Mouse (Mus musculus) layer of hippocampus, postnatal 25 days (tissue): ENCODE measurements around the gene Fbp2. TPM values are rescaled to one million over a fixed set of nuclear protein-coding genes. Genes with fewer than 3 reads are reported as not detected.

Experiments
- DNase-seq, 2 experiments: peaks; one replicate each; pipeline ENCODE4 v3.0.0; 2022; ENCODE audit warnings: mixed read lengths in 2 of 2, low spot score in 1 of 2; ENCODE audit errors: extremely low spot score in 1 of 2
- total RNA-seq, 2 experiments: library from RNA; stranded (reverse); gene quantifications; 2 replicates each; pipeline ENCODE4 v1.2.3; 2021

Gene Fbp2
- not detected for total RNA-seq

DNA sequence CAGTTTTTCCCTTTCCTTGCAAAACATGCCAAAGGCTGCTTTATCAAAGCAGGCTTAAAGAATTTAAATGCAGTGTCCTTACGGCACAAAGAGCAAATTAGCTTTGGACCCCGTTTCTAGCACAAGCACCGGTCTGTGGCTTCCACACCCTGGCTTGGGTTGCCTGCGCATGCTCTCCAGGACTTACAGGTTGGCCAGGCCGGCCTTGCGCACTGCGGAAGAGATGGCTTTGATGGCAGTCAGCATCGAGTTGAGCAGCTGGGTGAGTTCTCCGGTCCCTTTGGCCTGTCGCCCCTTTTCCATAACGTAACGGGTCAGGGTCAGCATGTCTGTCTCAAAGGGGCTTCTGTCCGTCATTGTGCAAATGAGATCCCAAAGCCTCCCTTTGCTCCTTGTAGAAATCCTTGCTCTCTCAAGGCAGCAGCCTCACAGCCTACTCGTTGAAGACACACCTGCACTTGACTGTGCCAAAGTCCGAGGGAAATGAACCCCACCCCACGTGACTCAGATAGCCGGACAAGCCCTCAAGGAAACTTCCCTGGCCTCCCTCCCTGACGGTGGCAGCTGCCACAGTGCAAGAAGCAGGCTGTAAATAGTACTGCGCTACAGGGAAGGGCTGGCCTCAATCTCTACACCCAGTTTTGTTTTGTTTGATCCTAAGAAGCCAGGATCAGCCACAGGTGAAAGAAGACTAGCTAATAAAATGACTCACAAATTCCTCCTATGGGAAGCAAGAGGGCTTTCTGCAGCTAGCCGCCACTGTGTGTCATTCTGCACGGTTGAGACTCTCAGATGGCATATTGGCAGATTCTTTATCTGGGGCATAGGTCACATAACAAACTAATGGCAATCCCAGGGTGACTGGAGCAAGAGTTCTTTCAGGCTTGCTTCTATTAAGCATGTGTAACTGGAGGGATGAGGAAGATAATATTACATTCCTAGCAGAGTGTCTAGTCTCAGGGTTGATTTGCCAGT is at the start of gene Fbp2:
Gene Fbp2 (minus strand): TSS at position 482 of the 975 bp plus-strand sequence.
- DNase-seq, result no peak

- no peak for DNase-seq
Measured at GRCm38 (mm10) chr13:62907527-62908162, 49.4 kb upstream of the Fbp2 start.

DNA sequence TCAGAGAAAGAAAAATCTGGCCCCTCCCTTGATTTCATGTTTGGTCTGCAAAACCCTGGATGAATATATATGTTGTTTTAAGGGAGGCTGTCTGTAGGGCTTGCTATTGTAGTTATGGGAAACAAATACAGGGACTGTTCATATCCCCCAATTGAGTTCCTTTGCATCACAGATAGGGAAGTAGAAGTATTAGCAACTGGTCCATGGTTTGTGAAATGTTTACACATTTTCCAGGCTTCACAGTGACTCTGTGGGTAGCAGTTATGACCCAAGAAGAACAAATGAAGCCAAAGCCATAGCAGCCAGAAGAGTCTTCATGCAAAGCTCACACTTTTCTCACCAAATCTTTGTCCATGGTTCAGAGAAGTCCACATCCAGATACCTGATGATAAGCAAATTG is 42.9 kb upstream of the Fbp2 start:
- DNase-seq, result no peak

DNA sequence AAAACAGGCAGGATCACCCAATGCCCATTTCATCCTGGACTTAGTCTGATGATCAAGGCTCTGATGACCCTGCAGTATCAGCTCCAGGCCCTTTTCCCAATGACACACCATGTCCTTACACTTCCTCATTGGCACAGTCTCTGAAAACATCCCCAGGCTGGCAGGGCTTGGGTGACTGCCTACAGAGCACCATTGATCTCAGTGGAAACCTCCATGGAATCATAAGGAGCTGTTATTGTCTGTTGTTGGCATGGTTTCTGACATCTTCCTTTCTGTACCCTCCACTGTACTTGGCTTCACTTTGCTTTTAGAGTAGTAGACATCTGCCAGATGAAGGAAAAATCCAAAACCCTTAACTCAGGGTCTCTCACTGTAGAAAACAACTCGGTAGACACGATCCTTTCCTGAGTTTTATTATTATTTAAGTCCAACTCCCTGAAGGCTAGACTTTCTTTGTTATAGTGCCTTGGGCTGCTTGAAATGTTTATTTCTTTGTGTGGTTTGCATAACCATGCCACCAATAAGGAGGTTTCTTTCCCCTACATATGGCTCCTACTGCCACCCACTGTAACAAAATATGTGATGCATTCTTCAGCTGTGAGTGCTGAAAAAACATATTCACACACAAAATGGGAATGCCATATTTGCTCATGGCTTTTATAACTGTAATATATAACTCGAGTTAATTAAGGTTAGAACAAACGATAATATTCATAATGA is 39.9 kb upstream of the Fbp2 start:
- no peak for DNase-seq

GRCm38 (mm10) chr13:62893044-62893842 is 35.0 kb upstream of the Fbp2 start:
- no peak for DNase-seq

DNA sequence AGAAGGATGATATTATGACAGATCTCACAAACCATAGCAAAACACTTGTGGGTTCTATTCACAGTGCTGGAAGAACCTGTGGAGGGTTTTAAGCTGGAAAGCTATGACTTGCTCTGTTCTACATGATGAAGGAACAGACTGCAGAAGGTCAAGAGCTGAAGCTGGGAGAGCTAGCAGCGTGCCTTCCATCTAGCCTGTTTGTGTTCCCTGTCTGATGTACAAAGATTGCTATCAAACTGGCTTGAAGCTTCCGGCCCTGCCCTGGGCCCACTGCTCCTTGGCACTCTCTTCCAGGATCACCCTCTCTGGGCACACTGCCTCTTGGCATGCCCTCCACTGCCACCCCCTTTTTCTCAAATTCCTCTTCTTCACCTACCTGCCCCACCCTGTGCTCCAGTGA is 31.1 kb upstream of the Fbp2 start:
- no peak for DNase-seq

DNA sequence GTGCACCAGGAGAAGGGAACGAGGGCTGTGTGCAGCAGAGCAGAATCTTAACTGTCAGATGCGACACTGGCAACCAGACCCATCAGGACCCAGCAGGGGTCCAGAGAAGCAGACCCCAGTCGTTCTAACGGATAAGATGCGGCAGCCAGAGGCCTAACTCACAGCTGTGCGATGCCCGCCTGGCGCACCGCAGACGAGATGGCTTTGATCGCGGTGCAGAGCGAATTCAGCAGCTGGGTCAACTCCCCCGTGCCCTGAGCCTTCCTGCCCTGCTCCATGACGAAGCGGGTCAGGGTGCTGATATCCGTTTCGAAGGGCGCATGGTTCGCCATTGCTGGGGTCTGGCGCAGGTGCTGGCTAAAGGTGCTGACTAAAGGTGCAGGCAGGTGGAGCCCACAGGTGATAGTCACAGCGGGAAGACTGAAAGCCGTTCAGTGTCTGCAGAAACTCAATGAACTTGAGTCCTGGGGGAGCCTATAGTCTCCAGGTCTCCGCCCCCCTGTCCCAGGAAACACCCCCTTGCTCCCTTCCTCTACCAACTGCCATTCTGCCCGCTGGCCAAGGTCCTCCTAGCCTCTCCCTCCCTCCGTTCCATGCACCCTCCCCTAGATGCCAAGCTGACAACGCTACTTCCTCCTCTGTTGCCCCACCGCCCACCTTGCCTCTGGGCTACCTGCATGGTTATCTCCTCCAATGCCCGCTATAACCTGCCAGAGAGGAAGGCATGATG is 29.7 kb upstream of the Fbp2 start, which contains the start of gene Fbp1:
Gene Fbp1 (minus strand): TSS at position 571 of the 730 bp plus-strand sequence.
- no peak for DNase-seq

- DNase-seq, result no peak
Measured at GRCm38 (mm10) chr13:62884536-62884935, 26.3 kb upstream of the Fbp2 start.

- DNase-seq, result no peak
Measured at GRCm38 (mm10) chr13:62883925-62884324, 25.7 kb upstream of the Fbp2 start.

- no peak for DNase-seq
Measured at GRCm38 (mm10) chr13:62883436-62883835, 25.2 kb upstream of the Fbp2 start.

GRCm38 (mm10) chr13:62882856-62883255 is 24.6 kb upstream of the Fbp2 start:
- no peak for DNase-seq

GRCm38 (mm10) chr13:62881336-62881735 is 23.1 kb upstream of the Fbp2 start:
- no peak for DNase-seq

GRCm38 (mm10) chr13:62879831-62880615 is 21.8 kb upstream of the Fbp2 start:
- DNase-seq, result no peak

- DNase-seq, result no peak
Measured at GRCm38 (mm10) chr13:62879411-62879810, 21.2 kb upstream of the Fbp2 start.

- no peak for DNase-seq
Measured at GRCm38 (mm10) chr13:62877247-62877646, 19.0 kb upstream of the Fbp2 start.

GRCm38 (mm10) chr13:62876111-62876510 is 17.9 kb upstream of the Fbp2 start:
- no peak for DNase-seq

- no peak for DNase-seq
Measured at GRCm38 (mm10) chr13:62872252-62872651, 14.0 kb upstream of the Fbp2 start.

GRCm38 (mm10) chr13:62870605-62871004 is 12.4 kb upstream of the Fbp2 start:
- no peak for DNase-seq

GRCm38 (mm10) chr13:62866817-62867216 is 8.6 kb upstream of the Fbp2 start:
- DNase-seq, result no peak
